Mouse (Mus musculus): ENCODE data around the gene Tango2. TPM values are rescaled to one million over a fixed set of nuclear protein-coding genes. Genes with fewer than 3 reads are reported as not detected.
"Not testable (repeated sequence)": the region's sequence is repeated elsewhere in the genome, so short reads cannot be mapped to it uniquely, and the experiment has no call there.

Tango2 gene
- polyA plus RNA-seq, 1 experiment from 2014 or later: 34.8 TPM

DNA sequence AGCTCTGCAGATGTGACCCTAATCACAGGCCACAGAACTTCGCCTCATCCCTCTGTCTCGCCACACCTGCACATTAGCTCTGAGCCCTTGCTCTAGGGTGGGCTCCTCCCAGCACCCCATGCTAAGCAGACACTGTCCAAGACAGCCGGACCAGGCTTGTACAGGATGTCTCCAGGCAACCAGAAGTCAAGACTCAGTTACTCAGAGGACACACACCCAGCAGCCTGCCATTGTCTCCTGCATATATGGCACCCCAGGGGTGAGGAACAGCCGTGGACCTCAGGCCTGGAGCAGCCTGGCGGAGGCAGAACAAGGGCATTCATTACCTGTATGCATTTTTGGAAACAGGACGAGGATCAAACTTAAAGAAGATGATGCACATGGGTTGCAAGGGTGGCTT, 23.9 kb downstream of the Tango2 start:
- no peaks in the 10 kb centered on the region for H3K27me3 ChIP-seq (replicated peaks; ENCODE audit: control insufficient read depth, insufficient read depth, low read length)
- no peaks in the 10 kb centered on the region for H3K4me1 ChIP-seq (replicated peaks; ENCODE audit: control insufficient read depth, insufficient read depth, low read length)
- H3K9me3 ChIP-seq (ENCODE audit: control insufficient read depth, low read length): no peaks in the 10 kb centered on the region
- DNase-seq (ENCODE audit: low spot score) (no peak), ATAC-seq (replicated peaks; ENCODE audit: low FRiP score, low TSS enrichment, low read depth) (no peak)
- no peak overlapping the region for H3K4me2 ChIP-seq (ENCODE audit: low read length)
- H3K36me3 ChIP-seq (ENCODE audit: control insufficient read depth, insufficient read depth, low read length): no peaks in the 10 kb centered on the region
- no peak overlapping the region for H3K9ac ChIP-seq (ENCODE audit: low read length)
- H3K27ac ChIP-seq (ENCODE audit: low read depth): no peak overlapping the region
- WGBS: 86% methylated on average over 6 of the region's 6 CpGs
- H3K4me3 ChIP-seq (ENCODE audit: low read depth, low read length): no peak overlapping the region

DNA sequence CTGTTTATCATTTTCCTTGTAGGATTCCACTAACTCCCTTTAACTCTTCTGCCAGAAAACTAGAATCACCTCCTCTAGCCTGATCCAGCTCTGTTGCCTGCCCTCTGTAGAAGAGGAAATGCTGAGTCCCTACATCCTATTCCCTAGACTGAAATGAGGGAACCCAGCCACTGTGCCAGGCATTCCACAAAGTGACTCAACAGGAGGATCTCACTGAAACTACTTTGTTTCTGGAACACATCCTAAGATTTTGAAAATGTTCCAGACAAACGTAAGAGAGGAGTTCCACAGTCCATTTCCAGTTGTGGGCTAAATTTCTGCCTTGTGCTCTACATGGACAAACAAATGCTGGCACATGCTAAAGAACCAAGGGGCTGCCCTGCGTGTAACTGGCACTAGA, 24.4 kb downstream of the Tango2 start:
- Histone ChIP-seq H3K36me3 (ENCODE audit: control insufficient read depth, insufficient read depth, low read length) (no peaks in the 10 kb centered on the region), H3K4me3 (ENCODE audit: low read depth, low read length) (no peak overlapping the region), H3K27me3 (replicated peaks; ENCODE audit: control insufficient read depth, insufficient read depth, low read length) (no peaks in the 10 kb centered on the region), H3K27ac (ENCODE audit: low read depth) (no peak overlapping the region), H3K4me2 (ENCODE audit: low read length) (no peak overlapping the region), H3K4me1 (replicated peaks; ENCODE audit: control insufficient read depth, insufficient read depth, low read length) (no peaks in the 10 kb centered on the region), H3K9me3 (ENCODE audit: control insufficient read depth, low read length) (no peaks in the 10 kb centered on the region), H3K9ac (ENCODE audit: low read length) (no peak overlapping the region)
- 78% methylated on average over 2 of the region's 2 CpGs for WGBS
- ATAC-seq (replicated peaks; ENCODE audit: low FRiP score, low TSS enrichment, low read depth) (no peak), DNase-seq (ENCODE audit: low spot score) (no peak)

GRCm38 (mm10) chr16:18321443-18321842, 26.5 kb downstream of the Tango2 start:
- Histone ChIP-seq H3K9me3 (ENCODE audit: control insufficient read depth, low read length) (no peaks in the 10 kb centered on the region), H3K36me3 (ENCODE audit: control insufficient read depth, insufficient read depth, low read length) (no peaks in the 10 kb centered on the region), H3K4me1 (replicated peaks; ENCODE audit: control insufficient read depth, insufficient read depth, low read length) (no peaks in the 10 kb centered on the region), H3K4me3 (ENCODE audit: low read depth, low read length) (no peak overlapping the region), H3K4me2 (ENCODE audit: low read length) (no peak overlapping the region), H3K27me3 (replicated peaks; ENCODE audit: control insufficient read depth, insufficient read depth, low read length) (no peaks in the 10 kb centered on the region), H3K27ac (ENCODE audit: low read depth) (no peak overlapping the region), H3K9ac (ENCODE audit: low read length) (no peak overlapping the region)
- ATAC-seq (replicated peaks; ENCODE audit: low FRiP score, low TSS enrichment, low read depth): no peak
- DNase-seq (ENCODE audit: low spot score): no peak
- WGBS: 80% methylated on average over 2 of the region's 2 CpGs

DNA sequence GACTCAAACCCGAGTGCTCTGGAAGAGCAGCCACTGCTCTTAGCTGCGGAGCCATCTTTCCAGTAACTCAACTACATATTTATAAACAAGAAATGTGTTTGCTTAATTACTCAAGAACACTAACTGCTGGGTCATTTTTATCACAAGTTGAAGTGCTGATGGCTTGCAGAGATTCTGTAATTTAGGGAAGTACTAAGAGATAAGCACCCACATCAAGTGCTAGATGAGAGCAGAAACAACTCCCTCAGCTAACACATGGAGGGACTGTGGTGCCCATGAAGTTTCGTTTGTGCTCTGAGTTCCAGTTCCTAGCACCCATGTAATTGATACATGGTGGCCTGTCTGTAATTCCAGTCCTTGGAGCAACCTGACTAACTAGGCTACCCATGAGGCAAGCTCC, 28.9 kb downstream of the Tango2 start:
- no peak for DNase-seq (ENCODE audit: low spot score)
- Histone ChIP-seq H3K36me3 (ENCODE audit: control insufficient read depth, insufficient read depth, low read length) (no peaks in the 10 kb centered on the region), H3K27me3 (replicated peaks; ENCODE audit: control insufficient read depth, insufficient read depth, low read length) (no peaks in the 10 kb centered on the region), H3K4me3 (ENCODE audit: low read depth, low read length) (no peak overlapping the region), H3K27ac (ENCODE audit: low read depth) (no peak overlapping the region), H3K4me1 (replicated peaks; ENCODE audit: control insufficient read depth, insufficient read depth, low read length) (no peaks in the 10 kb centered on the region), H3K4me2 (ENCODE audit: low read length) (no peak overlapping the region), H3K9me3 (ENCODE audit: control insufficient read depth, low read length) (no peaks in the 10 kb centered on the region), H3K9ac (ENCODE audit: low read length) (no peak overlapping the region)
- WGBS: 77% methylated on average over 3 of the region's 3 CpGs
- no peak for ATAC-seq (replicated peaks; ENCODE audit: low FRiP score, low TSS enrichment, low read depth)

GRCm38 (mm10) chr16:18308159-18308558, 39.7 kb downstream of the Tango2 start:
- Histone ChIP-seq H3K27ac (ENCODE audit: low read depth) (no peak overlapping the region), H3K4me1 (replicated peaks; ENCODE audit: control insufficient read depth, insufficient read depth, low read length) (no peaks in the 10 kb centered on the region), H3K27me3 (replicated peaks; ENCODE audit: control insufficient read depth, insufficient read depth, low read length) (no peaks in the 10 kb centered on the region), H3K9ac (ENCODE audit: low read length) (no peak overlapping the region), H3K36me3 (ENCODE audit: control insufficient read depth, insufficient read depth, low read length) (0 out of 2 replicates have a peak, but pooled peaks cover 3% of the 10 kb centered on the region), H3K4me2 (ENCODE audit: low read length) (no peak overlapping the region), H3K9me3 (ENCODE audit: control insufficient read depth, low read length) (no peaks in the 10 kb centered on the region), H3K4me3 (ENCODE audit: low read depth, low read length) (no peak overlapping the region)
- ATAC-seq (replicated peaks; ENCODE audit: low FRiP score, low TSS enrichment, low read depth): no peak
- 87% methylated on average over 1 of the region's 1 CpGs for WGBS
- DNase-seq (ENCODE audit: low spot score): no peak

DNA sequence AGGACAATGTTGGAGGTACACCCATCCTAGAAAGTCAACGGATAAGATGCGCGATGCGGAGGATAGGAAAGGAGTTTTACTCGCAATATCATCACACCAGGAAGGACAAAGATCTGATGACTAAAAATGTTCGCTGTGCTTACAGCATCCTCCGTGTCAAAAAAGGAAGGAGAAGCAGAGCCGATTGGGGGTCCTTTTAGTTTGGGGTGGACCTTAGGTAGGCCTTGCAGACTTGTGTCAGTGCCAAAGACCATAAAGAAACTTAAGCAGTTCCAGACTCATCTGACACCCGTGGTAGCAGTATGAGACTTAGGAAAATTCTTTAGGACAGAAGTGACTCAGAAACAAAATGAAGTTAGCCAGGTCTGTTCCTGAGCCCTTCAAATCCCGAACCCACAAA, 58.3 kb downstream of the Tango2 start:
- 0 out of 2 replicates have a peak, but pooled peaks have one; percentile 0 for ATAC-seq (replicated peaks; ENCODE audit: low FRiP score, low TSS enrichment, low read depth)
- Histone ChIP-seq H3K36me3 (ENCODE audit: control insufficient read depth, insufficient read depth, low read length) (peaks cover 28% of the 10 kb centered on the region), H3K9ac (ENCODE audit: low read length) (peak overlapping the region; percentile 42), H3K4me2 (ENCODE audit: low read length) (peak overlapping the region; percentile 45), H3K27ac (ENCODE audit: low read depth) (peak overlapping the region; percentile 69; the same call in 1 of the 2 replicates), H3K4me1 (replicated peaks; ENCODE audit: control insufficient read depth, insufficient read depth, low read length) (peaks cover 21% of the 10 kb centered on the region), H3K4me3 (ENCODE audit: low read depth, low read length) (peak overlapping the region; percentile 97)
- H3K27me3 ChIP-seq (replicated peaks; ENCODE audit: control insufficient read depth, insufficient read depth, low read length); DNase-seq (ENCODE audit: low spot score); H3K9me3 ChIP-seq (ENCODE audit: control insufficient read depth, low read length): not testable (repeated sequence)
- WGBS: under 1% methylated on average over 6 of the region's 10 CpGs

DNA sequence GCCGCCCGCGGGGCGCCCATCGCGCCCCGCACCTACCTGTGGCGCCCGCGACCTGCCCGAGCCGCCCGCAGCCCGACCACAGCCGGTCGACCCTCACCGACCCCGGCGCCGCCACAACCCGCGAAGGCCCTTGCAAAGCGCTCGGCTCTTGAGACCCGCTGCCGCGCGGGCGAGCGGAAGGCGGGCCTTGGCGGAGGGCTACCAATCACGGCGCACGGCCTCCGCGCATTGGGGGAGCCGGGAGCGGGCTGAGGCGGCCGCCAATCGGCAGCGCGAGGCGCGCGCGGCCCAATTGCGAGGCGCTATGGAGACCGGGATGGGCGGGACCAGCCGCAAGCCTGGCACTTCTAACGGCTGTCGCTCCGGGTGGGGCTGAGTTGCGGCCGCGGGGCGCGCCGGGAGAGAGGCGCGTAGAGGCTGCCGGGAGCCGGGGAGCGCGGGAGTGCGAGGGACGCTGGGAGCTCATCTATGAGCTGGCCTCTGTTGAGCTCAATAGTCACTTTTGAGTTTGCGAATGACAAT, 58.8 kb downstream of the Tango2 start, which contains the start of gene Dgcr8:
Gene Dgcr8 (minus strand): TSS at position 180 of the 522 bp plus-strand sequence.
- peaks cover 33% of the 10 kb centered on the region for H3K36me3 ChIP-seq (ENCODE audit: control insufficient read depth, insufficient read depth, low read length)
- ATAC-seq (replicated peaks; ENCODE audit: low FRiP score, low TSS enrichment, low read depth) (peak; percentile 99), DNase-seq (ENCODE audit: low spot score) (peak; percentile 93)
- no peaks in the 10 kb centered on the region for H3K9me3 ChIP-seq (ENCODE audit: control insufficient read depth, low read length)
- H3K4me1 ChIP-seq (replicated peaks; ENCODE audit: control insufficient read depth, insufficient read depth, low read length): peaks cover 21% of the 10 kb centered on the region
- H3K27me3 ChIP-seq (replicated peaks; ENCODE audit: control insufficient read depth, insufficient read depth, low read length): no peaks in the 10 kb centered on the region
- peak within 1 kb of the TSS; percentile 87 for H3K27ac ChIP-seq (ENCODE audit: low read depth)
- H3K4me3 ChIP-seq (ENCODE audit: low read depth, low read length): peak within 1 kb of the TSS; percentile 97
- H3K4me2 ChIP-seq (ENCODE audit: low read length): peak within 1 kb of the TSS; percentile 99
- peak within 1 kb of the TSS; percentile 96 for H3K9ac ChIP-seq (ENCODE audit: low read length)
- under 1% methylated on average over 64 of the region's 71 CpGs for WGBS

GRCm38 (mm10) chr16:18288581-18289061, 59.3 kb downstream of the Tango2 start:
- H3K4me3 ChIP-seq (ENCODE audit: low read depth, low read length): peak overlapping the region; percentile 97
- no peak for DNase-seq (ENCODE audit: low spot score)
- peaks cover 38% of the 10 kb centered on the region for H3K36me3 ChIP-seq (ENCODE audit: control insufficient read depth, insufficient read depth, low read length)
- H3K27ac ChIP-seq (ENCODE audit: low read depth): peak overlapping the region; percentile 87
- H3K4me1 ChIP-seq (replicated peaks; ENCODE audit: control insufficient read depth, insufficient read depth, low read length): peaks cover 21% of the 10 kb centered on the region
- H3K9me3 ChIP-seq (ENCODE audit: control insufficient read depth, low read length): no peaks in the 10 kb centered on the region
- peak; percentile 92 for ATAC-seq (replicated peaks; ENCODE audit: low FRiP score, low TSS enrichment, low read depth)
- peak overlapping the region; percentile 99 for H3K4me2 ChIP-seq (ENCODE audit: low read length)
- H3K27me3 ChIP-seq (replicated peaks; ENCODE audit: control insufficient read depth, insufficient read depth, low read length): no peaks in the 10 kb centered on the region
- WGBS: under 1% methylated on average over 28 of the region's 31 CpGs
- H3K9ac ChIP-seq (ENCODE audit: low read length): peak overlapping the region; percentile 96

DNA sequence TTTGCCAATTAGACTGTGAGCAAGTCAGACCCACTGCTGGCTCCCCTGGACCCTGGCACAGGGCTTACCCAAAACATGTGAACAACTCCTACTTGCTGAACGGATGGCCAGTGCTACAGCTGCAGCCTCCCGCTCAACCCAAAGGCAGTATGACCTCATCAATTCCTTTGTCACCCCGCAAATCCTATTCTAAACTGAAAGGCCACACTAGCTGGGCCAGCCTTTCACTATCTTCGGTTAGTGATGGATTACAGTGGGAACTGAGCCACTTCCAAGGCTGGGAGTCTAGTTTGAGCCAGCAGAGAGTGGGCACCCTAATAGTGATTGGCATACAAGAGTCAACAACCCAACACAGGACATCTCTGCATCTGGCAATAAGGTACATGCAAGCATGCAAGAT, 59.7 kb downstream of the Tango2 start:
- DNase-seq (ENCODE audit: low spot score) (peak; percentile 66), ATAC-seq (replicated peaks; ENCODE audit: low FRiP score, low TSS enrichment, low read depth) (no peak)
- Histone ChIP-seq H3K27me3 (replicated peaks; ENCODE audit: control insufficient read depth, insufficient read depth, low read length) (no peaks in the 10 kb centered on the region), H3K36me3 (ENCODE audit: control insufficient read depth, insufficient read depth, low read length) (peaks cover 42% of the 10 kb centered on the region), H3K4me3 (ENCODE audit: low read depth, low read length) (peak overlapping the region; percentile 97), H3K4me2 (ENCODE audit: low read length) (peak overlapping the region; percentile 99), H3K27ac (ENCODE audit: low read depth) (peak overlapping the region; percentile 87), H3K9ac (ENCODE audit: low read length) (peak overlapping the region; percentile 96), H3K4me1 (replicated peaks; ENCODE audit: control insufficient read depth, insufficient read depth, low read length) (peaks cover 21% of the 10 kb centered on the region), H3K9me3 (ENCODE audit: control insufficient read depth, low read length) (no peaks in the 10 kb centered on the region)
- 0% methylated on average over 4 of the region's 4 CpGs for WGBS
